Mouse (Mus musculus): Measurements from ENCODE around the gene Acaca. TPM values are rescaled to one million over a fixed set of nuclear protein-coding genes. Genes with fewer than 3 reads are reported as not detected.
"Not testable (repeated sequence)": the region's sequence is repeated elsewhere in the genome, so short reads cannot be mapped to it uniquely, and the experiment has no call there.

Acaca gene
- polyA plus RNA-seq, 1 experiment from 2014 or later, result 22.9 TPM

DNA sequence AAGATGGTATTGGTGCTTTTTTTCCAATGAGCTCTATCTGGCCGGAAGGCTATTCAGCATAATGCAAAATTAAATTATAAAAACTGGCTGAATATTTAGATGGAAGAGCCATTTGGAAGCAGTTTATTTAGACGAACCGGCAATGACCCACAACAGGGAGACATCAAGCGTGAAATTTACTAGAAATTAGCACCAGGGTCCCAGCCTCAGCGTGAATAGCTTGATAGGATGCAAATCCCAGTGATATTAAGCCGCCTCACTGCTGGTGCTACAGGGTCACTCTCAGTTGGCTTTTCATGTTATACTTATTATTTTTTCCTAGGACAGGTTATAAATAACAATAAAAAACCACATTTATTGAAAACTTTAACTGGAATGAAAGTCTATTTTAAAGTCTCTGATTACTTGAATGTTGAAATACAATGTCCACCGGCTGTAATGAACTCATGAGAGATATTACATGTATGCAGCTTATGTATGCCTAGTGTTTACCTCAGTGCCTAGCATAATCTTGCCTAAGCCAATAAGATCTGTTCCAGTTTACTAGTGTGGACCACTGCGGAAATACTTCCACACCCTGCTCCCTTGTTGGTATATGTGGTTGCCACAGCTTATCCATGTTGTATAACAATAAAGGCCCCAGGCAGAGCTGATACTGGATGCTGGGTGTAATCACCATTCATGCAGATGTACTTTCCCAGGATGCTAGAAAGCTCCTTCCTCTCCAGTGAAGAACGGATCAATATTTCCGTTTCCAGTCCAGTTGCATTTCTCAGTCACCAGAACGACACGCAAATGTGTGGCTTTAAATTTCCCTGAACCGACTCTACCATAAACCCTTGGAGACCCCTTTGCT is 247.3 kb downstream of the Acaca start:
- no peak overlapping the region for H3K4me3 ChIP-seq (replicated peaks)
- H3K27me3 ChIP-seq (replicated peaks), result no peaks in the 10 kb centered on the region
- H3K9ac ChIP-seq (replicated peaks), result no peak overlapping the region
- H3K36me3 ChIP-seq, result peaks cover 12% of the 10 kb centered on the region; the same call in 1 of the 2 replicates
- H3K4me1 ChIP-seq, result peaks cover 14% of the 10 kb centered on the region
- WGBS, result 37% methylated on average over 13 of the region's 13 CpGs
- no peak for ATAC-seq (ENCODE audit: low FRiP score)
- H3K9me3 ChIP-seq (replicated peaks), result no peaks in the 10 kb centered on the region
- H3K27ac ChIP-seq (replicated peaks), result peak overlapping the region; percentile 69
- no peak overlapping the region for H3K4me2 ChIP-seq

DNA sequence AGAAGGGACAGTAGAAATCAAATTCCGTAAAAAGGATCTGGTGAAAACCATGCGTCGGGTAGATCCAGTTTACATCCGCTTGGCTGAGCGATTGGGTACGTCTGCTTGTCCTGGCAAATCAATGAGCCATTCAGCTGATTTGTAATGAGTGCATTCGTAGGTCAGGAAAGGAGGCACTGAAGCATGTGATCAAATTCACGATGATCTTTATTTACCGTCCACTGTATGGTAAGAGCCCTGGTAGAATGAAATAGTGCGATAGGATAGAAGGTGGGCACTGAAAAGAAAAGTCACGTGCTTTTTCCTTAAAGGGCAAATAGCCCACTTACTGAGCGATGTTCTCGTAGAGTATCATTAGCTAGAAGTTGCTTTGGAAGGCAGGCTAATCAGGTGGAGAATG is 253.0 kb downstream of the Acaca start:
- peak overlapping the region; percentile 29; the same call in 1 of the 2 replicates for H3K27ac ChIP-seq (replicated peaks)
- H3K4me1 ChIP-seq, result peaks cover 14% of the 10 kb centered on the region
- H3K4me2 ChIP-seq, result no peak overlapping the region
- H3K4me3 ChIP-seq (replicated peaks), result no peak overlapping the region
- H3K27me3 ChIP-seq (replicated peaks), result no peaks in the 10 kb centered on the region
- 29% methylated on average over 13 of the region's 13 CpGs for WGBS
- no peaks in the 10 kb centered on the region for H3K9me3 ChIP-seq (replicated peaks)
- no peak overlapping the region for H3K9ac ChIP-seq (replicated peaks)
- no peak for ATAC-seq (ENCODE audit: low FRiP score)
- H3K36me3 ChIP-seq, result no peaks in the 10 kb centered on the region

DNA sequence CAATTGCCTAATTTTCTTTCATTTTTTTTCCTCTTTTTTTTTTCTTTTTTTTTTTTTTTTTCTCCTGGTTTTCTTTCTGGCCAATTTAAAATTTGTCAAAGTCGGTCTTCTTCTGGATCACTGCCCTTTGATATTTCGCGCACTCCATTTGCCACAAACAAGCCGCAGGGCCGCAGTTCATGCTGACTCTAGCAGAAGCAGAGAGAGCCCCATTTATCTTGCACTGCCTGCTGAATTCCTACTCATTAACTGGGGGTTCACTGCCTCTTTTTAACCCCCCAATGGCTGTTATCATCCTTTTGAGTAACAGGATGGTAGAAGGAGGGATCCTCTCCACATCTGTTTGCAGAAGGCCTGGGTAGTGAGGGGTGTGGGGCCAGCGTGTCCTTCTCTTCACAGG is 254.4 kb downstream of the Acaca start:
- peak overlapping the region; percentile 41; the same call in 1 of the 2 replicates for H3K27ac ChIP-seq (replicated peaks)
- H3K9me3 ChIP-seq (replicated peaks), result no peaks in the 10 kb centered on the region
- H3K4me2 ChIP-seq, result no peak overlapping the region
- H3K4me1 ChIP-seq, result peaks cover 17% of the 10 kb centered on the region
- ATAC-seq (ENCODE audit: low FRiP score), result no peak
- H3K9ac ChIP-seq (replicated peaks), result no peak overlapping the region
- no peaks in the 10 kb centered on the region for H3K36me3 ChIP-seq
- no peaks in the 10 kb centered on the region for H3K27me3 ChIP-seq (replicated peaks)
- no peak overlapping the region for H3K4me3 ChIP-seq (replicated peaks)
- WGBS, result 22% methylated on average over 6 of the region's 6 CpGs

DNA sequence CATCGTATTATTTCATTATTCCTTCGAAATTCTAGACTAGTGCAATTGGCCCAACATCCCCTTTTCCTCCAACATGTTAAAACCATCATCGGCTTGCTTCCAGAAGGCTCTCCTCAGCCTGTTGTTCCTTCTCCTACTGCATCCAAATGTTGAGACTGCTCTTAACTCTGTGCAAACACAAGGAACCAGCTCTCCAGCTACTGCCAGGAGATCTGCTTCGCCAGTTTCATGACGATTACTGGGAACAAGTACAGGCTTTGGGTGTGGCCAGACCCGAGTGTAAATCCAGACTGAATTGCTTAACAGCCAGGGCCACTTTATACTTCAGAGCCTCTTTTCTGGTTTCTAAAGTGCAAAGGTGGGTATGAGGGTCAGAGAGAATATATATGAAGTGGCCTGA is 259.9 kb downstream of the Acaca start:
- H3K9ac ChIP-seq (replicated peaks), result no peak overlapping the region
- ATAC-seq (ENCODE audit: low FRiP score), result no peak
- 0 out of 2 replicates have a peak, but pooled peaks cover 14% of the 10 kb centered on the region for H3K36me3 ChIP-seq
- peaks cover 12% of the 10 kb centered on the region; the same call in 1 of the 2 replicates for H3K4me1 ChIP-seq
- no peak overlapping the region for H3K4me3 ChIP-seq (replicated peaks)
- WGBS, result 78% methylated on average over 6 of the region's 6 CpGs
- H3K9me3 ChIP-seq (replicated peaks), result no peaks in the 10 kb centered on the region
- no peak overlapping the region for H3K27ac ChIP-seq (replicated peaks)
- no peaks in the 10 kb centered on the region for H3K27me3 ChIP-seq (replicated peaks)
- H3K4me2 ChIP-seq, result no peak overlapping the region

DNA sequence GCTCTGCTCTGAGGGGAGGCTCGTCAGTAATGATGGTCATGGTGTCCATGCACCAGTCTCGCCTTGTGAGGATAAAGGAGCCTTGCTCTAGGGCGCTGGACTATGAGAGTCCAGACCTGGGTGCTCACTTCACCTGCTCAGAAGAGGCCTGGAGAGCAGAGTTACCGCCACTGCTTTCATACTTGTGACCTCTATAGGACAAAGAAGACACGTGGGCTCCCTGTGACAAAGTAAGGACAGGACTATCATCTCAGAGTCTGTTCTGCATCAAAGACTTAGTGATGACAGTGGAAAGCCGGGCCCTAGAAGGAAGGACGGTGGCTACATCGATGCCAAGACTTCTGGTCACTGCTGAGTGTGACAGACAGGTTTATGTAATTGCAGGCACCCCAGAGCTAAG is 261.7 kb downstream of the Acaca start:
- H3K9ac ChIP-seq (replicated peaks), result no peak overlapping the region
- no peak for ATAC-seq (ENCODE audit: low FRiP score)
- WGBS, result 89% methylated on average over 8 of the region's 8 CpGs
- no peak overlapping the region for H3K4me3 ChIP-seq (replicated peaks)
- H3K4me2 ChIP-seq, result no peak overlapping the region
- peaks cover 15% of the 10 kb centered on the region; the same call in 1 of the 2 replicates for H3K4me1 ChIP-seq
- no peak overlapping the region for H3K27ac ChIP-seq (replicated peaks)
- 0 out of 2 replicates have a peak, but pooled peaks cover 14% of the 10 kb centered on the region for H3K36me3 ChIP-seq
- no peaks in the 10 kb centered on the region for H3K27me3 ChIP-seq (replicated peaks)
- no peaks in the 10 kb centered on the region for H3K9me3 ChIP-seq (replicated peaks)

DNA sequence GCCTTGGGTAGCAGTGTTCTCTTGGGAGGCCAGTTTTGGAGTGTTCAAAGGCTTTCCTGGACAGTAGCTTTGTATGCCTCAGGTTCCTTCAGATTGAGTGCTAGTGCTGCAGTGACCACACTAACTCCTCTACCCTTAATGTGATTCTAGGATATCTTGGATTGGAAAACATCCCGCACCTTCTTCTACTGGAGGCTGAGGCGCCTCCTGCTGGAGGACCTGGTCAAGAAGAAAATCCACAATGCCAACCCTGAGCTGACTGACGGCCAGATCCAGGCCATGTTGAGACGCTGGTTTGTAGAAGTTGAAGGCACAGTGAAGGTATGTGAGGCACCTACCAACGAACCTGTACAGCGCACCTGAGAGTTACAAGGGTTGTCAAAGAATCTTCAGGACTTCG is 262.6 kb downstream of the Acaca start:
- H3K4me3 ChIP-seq (replicated peaks); H3K9ac ChIP-seq (replicated peaks); H3K27me3 ChIP-seq (replicated peaks); ATAC-seq (ENCODE audit: low FRiP score); H3K9me3 ChIP-seq (replicated peaks); H3K4me2 ChIP-seq: not testable (repeated sequence)
- Histone ChIP-seq H3K36me3 (0 out of 2 replicates have a peak, but pooled peaks cover 14% of the 10 kb centered on the region), H3K4me1 (peaks cover 21% of the 10 kb centered on the region), H3K27ac (replicated peaks) (peak overlapping the region; percentile 48; the same call in 1 of the 2 replicates)
- WGBS, result 86% methylated on average over 7 of the region's 7 CpGs

DNA sequence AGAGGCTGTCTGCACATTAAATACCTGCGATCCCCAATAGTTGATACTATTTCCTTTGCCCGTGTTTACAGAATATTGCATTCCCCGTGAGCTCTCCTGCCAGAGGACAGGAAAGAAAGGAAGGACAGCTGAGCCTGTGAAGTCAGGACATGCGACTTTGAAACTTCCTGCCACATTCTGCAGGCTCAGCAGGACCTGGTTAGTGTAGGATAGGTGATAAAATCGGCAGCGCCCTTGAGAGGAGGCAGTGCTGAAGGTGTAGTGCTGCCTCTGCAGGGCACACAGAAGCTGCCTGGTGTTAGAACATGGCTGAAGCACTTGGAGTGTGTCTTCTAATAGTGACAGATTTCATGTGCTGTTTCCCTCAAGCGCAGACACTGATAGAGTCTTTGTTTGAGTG is 264.1 kb downstream of the Acaca start:
- peaks cover 20% of the 10 kb centered on the region; the same call in 1 of the 2 replicates for H3K36me3 ChIP-seq
- H3K4me3 ChIP-seq (replicated peaks), result no peak overlapping the region
- no peaks in the 10 kb centered on the region for H3K9me3 ChIP-seq (replicated peaks)
- peaks cover 25% of the 10 kb centered on the region for H3K4me1 ChIP-seq
- WGBS, result 68% methylated on average over 7 of the region's 7 CpGs
- peak overlapping the region; percentile 10; the same call in 1 of the 2 replicates for H3K27ac ChIP-seq (replicated peaks)
- no peaks in the 10 kb centered on the region for H3K27me3 ChIP-seq (replicated peaks)
- no peak for ATAC-seq (ENCODE audit: low FRiP score)
- no peak overlapping the region for H3K4me2 ChIP-seq
- H3K9ac ChIP-seq (replicated peaks), result no peak overlapping the region

DNA sequence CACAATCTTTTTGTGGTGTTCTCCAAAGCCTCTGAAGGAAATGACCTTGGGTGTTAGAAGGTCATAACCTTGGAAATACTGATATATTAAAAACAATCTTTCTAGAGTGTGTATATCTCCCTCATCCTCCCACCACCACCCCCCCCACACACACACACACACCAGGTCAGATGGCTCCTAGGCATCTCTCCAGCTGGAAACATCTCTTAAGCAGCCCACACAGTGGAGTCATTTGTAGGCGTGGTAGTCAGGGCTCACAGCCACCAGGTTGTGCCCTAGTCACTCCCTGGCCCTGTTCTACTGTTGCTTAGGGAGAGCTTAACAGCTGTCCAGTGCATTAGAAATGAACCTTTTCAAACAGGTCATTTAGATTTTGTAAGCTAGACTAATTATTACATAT is 265.5 kb downstream of the Acaca start:
- Histone ChIP-seq H3K4me1 (peaks cover 20% of the 10 kb centered on the region), H3K27ac (replicated peaks) (no peak overlapping the region), H3K4me3 (replicated peaks) (no peak overlapping the region), H3K9me3 (replicated peaks) (no peaks in the 10 kb centered on the region), H3K9ac (replicated peaks) (no peak overlapping the region), H3K4me2 (no peak overlapping the region), H3K27me3 (replicated peaks) (no peaks in the 10 kb centered on the region), H3K36me3 (peaks cover 25% of the 10 kb centered on the region; the same call in 1 of the 2 replicates)
- 69% methylated on average over 1 of the region's 1 CpGs for WGBS
- ATAC-seq (ENCODE audit: low FRiP score), result no peak

DNA sequence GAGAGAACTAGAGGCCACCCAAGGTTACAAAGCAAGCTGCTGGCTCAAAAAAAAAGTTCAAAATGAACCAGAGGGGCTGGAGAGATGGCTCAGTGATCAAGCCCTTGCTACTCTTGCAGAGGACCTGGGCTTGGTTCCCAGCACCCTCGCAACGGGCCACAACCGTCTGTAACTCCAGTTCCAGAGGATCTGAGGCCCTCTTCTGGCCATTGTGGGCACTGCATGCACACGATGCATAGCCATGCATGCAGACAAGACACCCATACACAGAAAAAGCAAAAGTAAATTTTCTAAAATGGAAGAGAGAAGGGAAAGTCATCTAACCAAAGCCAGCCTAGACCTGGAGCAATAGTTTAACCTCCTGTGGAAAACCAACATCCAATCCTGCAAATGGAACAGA is 277.3 kb downstream of the Acaca start:
- Histone ChIP-seq H3K9ac (replicated peaks) (no peak overlapping the region), H3K4me2 (no peak overlapping the region), H3K4me1 (peaks cover 22% of the 10 kb centered on the region), H3K4me3 (replicated peaks) (no peak overlapping the region), H3K27ac (replicated peaks) (no peak overlapping the region), H3K9me3 (replicated peaks) (no peaks in the 10 kb centered on the region), H3K27me3 (replicated peaks) (no peaks in the 10 kb centered on the region), H3K36me3 (peaks cover under 1% of the 10 kb centered on the region; the same call in 1 of the 2 replicates)
- WGBS, result 98% methylated on average over 4 of the region's 4 CpGs
- ATAC-seq (ENCODE audit: low FRiP score), result no peak

DNA sequence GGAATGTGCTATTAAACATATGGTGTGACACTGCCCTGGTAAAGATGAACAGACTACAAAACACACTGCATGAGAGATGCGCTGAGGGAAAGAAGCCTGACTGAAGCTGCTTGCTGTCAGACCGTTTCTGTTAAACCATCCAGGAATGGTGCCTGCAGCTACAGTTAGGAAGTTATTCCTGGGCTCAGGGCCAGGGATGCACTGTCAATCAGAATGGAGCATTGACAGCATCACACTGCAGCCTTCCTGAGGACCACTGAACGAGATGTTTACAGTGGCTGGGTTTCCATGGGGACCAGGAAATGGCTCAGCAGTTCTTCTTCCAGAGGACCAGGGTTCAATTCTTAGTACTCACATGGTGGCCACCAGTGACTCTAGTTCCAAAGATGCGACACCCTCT is 280.9 kb downstream of the Acaca start:
- no peak overlapping the region for H3K4me3 ChIP-seq (replicated peaks)
- no peak overlapping the region for H3K4me2 ChIP-seq
- WGBS, result 49% methylated on average over 4 of the region's 4 CpGs
- H3K9me3 ChIP-seq (replicated peaks), result no peaks in the 10 kb centered on the region
- peaks cover 27% of the 10 kb centered on the region for H3K4me1 ChIP-seq
- no peaks in the 10 kb centered on the region for H3K27me3 ChIP-seq (replicated peaks)
- no peaks in the 10 kb centered on the region for H3K36me3 ChIP-seq
- H3K27ac ChIP-seq (replicated peaks), result no peak overlapping the region
- no peak overlapping the region for H3K9ac ChIP-seq (replicated peaks)
- ATAC-seq (ENCODE audit: low FRiP score), result no peak

DNA sequence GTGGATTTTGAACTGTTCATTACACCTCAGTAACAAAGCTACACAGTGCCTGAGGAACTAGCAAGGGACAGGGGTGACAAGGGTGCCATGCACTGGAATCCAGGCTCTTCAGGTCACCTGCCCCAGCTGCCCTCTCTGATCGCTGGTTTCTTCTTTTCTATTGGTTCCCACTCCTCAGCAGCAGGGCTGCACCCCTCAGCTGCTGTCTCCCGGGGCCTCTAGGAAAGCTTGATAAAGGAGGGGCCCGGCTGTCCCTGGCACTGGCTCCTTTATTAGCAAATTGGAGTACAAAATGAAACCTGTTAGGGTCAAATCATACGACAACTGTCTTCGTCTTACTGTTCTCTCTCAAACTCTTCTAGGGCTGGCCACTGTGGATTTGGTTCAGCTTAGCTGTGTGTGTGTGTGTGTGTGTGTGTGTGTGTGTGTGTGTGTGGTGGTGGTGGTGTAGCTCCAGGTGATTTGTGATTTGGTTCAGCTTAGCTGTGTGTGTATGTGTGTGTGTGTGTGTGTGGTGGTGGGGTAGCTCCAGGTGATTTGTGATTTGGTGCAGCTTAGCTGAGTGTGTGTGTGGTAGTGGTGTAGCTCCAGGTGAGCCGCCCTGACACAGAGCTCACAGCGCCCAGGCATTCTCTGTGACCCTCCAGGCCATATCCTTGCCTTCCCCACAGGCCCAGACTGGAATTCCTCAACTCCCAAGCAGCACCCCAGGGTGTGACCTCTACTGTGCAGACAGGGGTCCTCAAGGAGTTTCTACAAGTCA is 281.6 kb downstream of the Acaca start:
- H3K9ac ChIP-seq (replicated peaks), result no peak overlapping the region
- no peak overlapping the region for H3K4me3 ChIP-seq (replicated peaks)
- no peaks in the 10 kb centered on the region for H3K9me3 ChIP-seq (replicated peaks)
- H3K27ac ChIP-seq (replicated peaks), result no peak overlapping the region; the same call in 1 of the 2 replicates
- no peak for ATAC-seq (ENCODE audit: low FRiP score)
- H3K4me1 ChIP-seq, result peaks cover 27% of the 10 kb centered on the region
- no peak overlapping the region for H3K4me2 ChIP-seq
- H3K27me3 ChIP-seq (replicated peaks), result no peaks in the 10 kb centered on the region
- WGBS, result 64% methylated on average over 7 of the region's 7 CpGs
- no peaks in the 10 kb centered on the region for H3K36me3 ChIP-seq

Measured in neural tube, embryonic 15.5 days (tissue).